Mouse (Mus musculus): ENCODE measurements at regions not wholly inside any gene's neighbourhood (a gene's known extent, or its start where the extent isn't known, plus 50 kb on each side); places are given as distances from the start of the nearest gene placed in this dataset.

- DNase-seq (ENCODE audit: low read depth, low spot score) (no peak), ATAC-seq (no peak)
- CTCF ChIA-PET: no interaction called here
- in situ Hi-C loops (cut with MboI; ENCODE audit: low pct_unique_long_range_greater_than_20kb): no loop called here
- POLR2A ChIA-PET: no interaction called here
- no peaks in the 10 kb centered on the region for H3K27me3 ChIP-seq
- TF ChIP-seq CTCF (IDR thresholded peaks at IDR 0.05): no peak
These were observed 67.4 kb downstream of the Avpr1a start for GRCm38 (mm10) chr10:122515698-122516097.

- no peaks in the 10 kb centered on the region for H3K27me3 ChIP-seq
- no peak for DNase-seq (ENCODE audit: low read depth, low spot score)
- POLR2A ChIA-PET: no interaction called here
- TF ChIP-seq CTCF (IDR thresholded peaks at IDR 0.05): no peak
- in situ Hi-C loops (cut with MboI; ENCODE audit: low pct_unique_long_range_greater_than_20kb): no loop called here
- no peak for ATAC-seq
- CTCF ChIA-PET: no interaction called here
These were observed 71.0 kb downstream of the Avpr1a start for GRCm38 (mm10) chr10:122519274-122519790.

DNA sequence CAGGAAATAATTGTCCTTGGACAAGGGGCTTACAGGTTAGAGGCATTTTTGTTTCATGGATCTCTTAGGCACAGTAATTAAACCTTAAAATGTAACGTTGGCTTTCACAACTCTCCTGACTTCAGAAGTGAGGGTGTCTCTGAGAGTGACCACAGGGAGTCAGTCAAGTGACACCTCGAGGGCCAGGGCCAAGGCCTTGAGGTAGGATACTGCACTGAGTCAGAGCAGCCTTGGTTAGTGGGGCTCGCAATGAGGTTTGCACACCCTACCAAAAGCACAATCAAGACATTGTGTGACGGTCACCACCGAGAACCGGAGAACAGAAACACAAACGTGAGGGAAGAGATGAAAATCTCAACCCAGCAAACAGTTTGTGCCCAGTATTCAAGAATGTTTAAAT, 71.7 kb downstream of the Avpr1a start:
- POLR2A ChIA-PET: no interaction called here
- in situ Hi-C loops (cut with MboI; ENCODE audit: low pct_unique_long_range_greater_than_20kb): loop anchor here (10.0 kb wide), 1 partner anchor 65 kb away; no protein-coding TSS in a partner anchor
- CTCF ChIA-PET: no interaction called here
- DNase-seq (ENCODE audit: low read depth, low spot score) (no peak), ATAC-seq (no peak)
- TF ChIP-seq CTCF (IDR thresholded peaks at IDR 0.05): no peak
- H3K27me3 ChIP-seq: no peaks in the 10 kb centered on the region

GRCm38 (mm10) chr10:122522631-122523030, 74.3 kb downstream of the Avpr1a start:
- no peak for DNase-seq (ENCODE audit: low read depth, low spot score)
- in situ Hi-C loops (cut with MboI; ENCODE audit: low pct_unique_long_range_greater_than_20kb): loop anchor here (10.0 kb wide), 1 partner anchor 68 kb away; no protein-coding TSS in a partner anchor
- POLR2A ChIA-PET: interaction anchor here (0.7 kb wide), 1 partner anchor 343 kb away, joined by 3 read pairs; no protein-coding TSS in a partner anchor
- ATAC-seq: peak; percentile 94
- TF ChIP-seq CTCF (IDR thresholded peaks at IDR 0.05): peak; percentile 37
- no peaks in the 10 kb centered on the region for H3K27me3 ChIP-seq
- CTCF ChIA-PET: interaction anchor here (1.3 kb wide), 1 partner anchor 417 kb away, joined by 3 read pairs; no protein-coding TSS in a partner anchor

DNA sequence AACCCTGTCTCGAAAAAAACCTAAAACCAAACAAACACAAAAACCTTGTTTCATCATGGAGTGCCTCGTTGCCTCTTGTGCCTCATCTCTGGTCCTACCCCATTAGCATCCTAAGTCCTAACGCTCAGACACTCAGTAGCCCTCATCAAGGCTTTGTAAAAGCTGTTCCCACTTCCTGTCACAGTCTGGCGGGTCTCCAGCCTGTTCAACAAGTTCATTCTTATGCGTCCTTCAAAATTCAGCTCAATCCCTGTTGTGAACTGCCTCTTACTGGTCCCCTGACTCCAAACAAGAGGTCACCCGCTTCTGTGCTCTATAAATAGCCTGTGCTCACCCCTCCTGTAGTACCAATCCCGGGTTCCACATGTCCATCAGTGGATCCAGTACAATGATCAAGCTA, 77.1 kb downstream of the Avpr1a start:
- DNase-seq (ENCODE audit: low read depth, low spot score): no peak
- TF ChIP-seq CTCF (IDR thresholded peaks at IDR 0.05): no peak
- ChIA-PET POLR2A (no interaction called here), CTCF (interaction anchor here (0.8 to 3.7 kb wide), 6 partner anchors 53 to 432 kb away, joined by 3 to 15 read pairs (median 6); no protein-coding TSS in a partner anchor)
- no peaks in the 10 kb centered on the region for H3K27me3 ChIP-seq
- in situ Hi-C loops (cut with MboI; ENCODE audit: low pct_unique_long_range_greater_than_20kb): loop anchor here (5.0 to 25.0 kb wide), 5 partner anchors 71 to 838 kb away; no protein-coding TSS in a partner anchor
- no peak for ATAC-seq

DNA sequence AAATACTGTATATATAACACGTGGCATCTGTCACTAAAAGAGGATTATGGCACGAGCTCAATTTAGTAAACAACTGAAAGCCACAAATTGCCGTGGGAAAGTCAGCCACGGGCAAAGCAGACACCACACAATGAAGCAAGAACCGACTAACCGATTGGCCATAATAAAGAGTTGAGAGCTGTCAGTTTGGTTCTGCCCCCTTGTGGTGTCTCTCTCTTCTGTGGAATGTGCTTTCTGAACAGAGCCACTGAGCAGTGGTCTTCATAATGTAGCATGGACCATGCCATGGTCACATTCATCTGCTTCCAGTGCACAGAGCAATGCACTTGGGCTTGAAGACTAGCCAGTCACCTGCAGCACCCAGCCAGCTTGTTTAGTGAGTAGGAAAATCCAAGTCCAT, 77.5 kb downstream of the Avpr1a start:
- no peaks in the 10 kb centered on the region for H3K27me3 ChIP-seq
- DNase-seq (ENCODE audit: low read depth, low spot score): no peak
- peak; percentile 37 for TF ChIP-seq CTCF (IDR thresholded peaks at IDR 0.05)
- ChIA-PET POLR2A (no interaction called here), CTCF (interaction anchor here (1.0 to 3.7 kb wide), 5 partner anchors 53 to 433 kb away, joined by 3 to 15 read pairs (median 6); no protein-coding TSS in a partner anchor)
- in situ Hi-C loops (cut with MboI; ENCODE audit: low pct_unique_long_range_greater_than_20kb): loop anchor here (5.0 to 25.0 kb wide), 5 partner anchors 71 to 839 kb away; no protein-coding TSS in a partner anchor
- ATAC-seq: no peak

GRCm38 (mm10) chr10:122528222-122528621, 79.9 kb downstream of the Avpr1a start:
- CTCF ChIA-PET: interaction anchor here (3.7 kb wide), 1 partner anchor 422 kb away, joined by 15 read pairs; no protein-coding TSS in a partner anchor
- no peak for TF ChIP-seq CTCF (IDR thresholded peaks at IDR 0.05)

DNA sequence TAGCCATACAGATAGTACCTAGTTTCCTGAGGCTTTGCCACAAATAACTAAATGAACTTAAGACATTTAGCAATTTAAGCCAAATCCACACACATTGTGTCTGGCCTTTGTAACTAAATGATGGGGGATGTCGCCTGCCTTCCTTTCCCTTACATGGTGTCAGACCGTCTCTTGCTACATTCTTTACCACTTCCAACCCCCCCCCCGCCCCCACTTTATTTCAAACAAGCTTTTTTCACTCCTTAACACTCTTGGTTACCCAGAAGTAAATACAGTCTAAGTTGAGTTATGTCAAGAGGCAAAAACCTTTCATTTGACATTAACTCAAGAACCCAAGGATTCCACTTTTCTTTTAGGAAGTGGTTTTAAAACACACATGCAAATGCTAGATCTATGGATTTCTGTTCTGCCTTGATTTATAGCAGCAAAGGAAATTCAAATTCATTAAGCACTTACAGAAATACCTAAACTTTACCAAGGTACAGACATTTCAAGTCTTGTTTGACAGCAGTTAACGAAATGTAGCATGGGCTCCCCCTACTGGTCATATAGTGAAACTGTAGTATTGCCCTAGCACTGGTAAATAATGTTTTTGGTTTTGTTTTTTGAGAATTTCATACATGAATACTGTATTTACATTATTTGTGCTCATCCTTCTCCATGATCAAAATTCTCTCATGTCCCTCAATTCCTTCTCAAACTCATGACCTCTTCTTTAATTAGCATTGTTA, 80.8 kb downstream of the Avpr1a start:
- ChIA-PET CTCF (interaction anchor here (2.6 to 3.7 kb wide), 3 partner anchors 346 to 424 kb away, joined by 7 to 15 read pairs (median 14); no protein-coding TSS in a partner anchor), POLR2A (no interaction called here)
- DNase-seq (ENCODE audit: low read depth, low spot score) (no peak), ATAC-seq (no peak)
- peak; percentile 61 for TF ChIP-seq CTCF (IDR thresholded peaks at IDR 0.05)
- H3K27me3 ChIP-seq: peaks cover 13% of the 10 kb centered on the region
- in situ Hi-C loops (cut with MboI; ENCODE audit: low pct_unique_long_range_greater_than_20kb): loop anchor here (5.0 to 25.0 kb wide), 5 partner anchors 74 to 842 kb away; no protein-coding TSS in a partner anchor

More at GRCm38 (mm10) chr10:122528222-122528621, 79.9 kb downstream of the Avpr1a start:
- DNase-seq (ENCODE audit: low read depth, low spot score): no peak
- POLR2A ChIA-PET: no interaction called here
- in situ Hi-C loops (cut with MboI; ENCODE audit: low pct_unique_long_range_greater_than_20kb): loop anchor here (5.0 to 25.0 kb wide), 5 partner anchors 73 to 841 kb away; no protein-coding TSS in a partner anchor
- ATAC-seq: no peak
- H3K27me3 ChIP-seq: peaks cover 8% of the 10 kb centered on the region

GRCm38 (mm10) chr10:122534714-122535113, 86.4 kb downstream of the Avpr1a start:
- DNase-seq (ENCODE audit: low read depth, low spot score): no peak
- peaks cover 13% of the 10 kb centered on the region for H3K27me3 ChIP-seq
- ChIA-PET POLR2A (no interaction called here), CTCF (no interaction called here)
- in situ Hi-C loops (cut with MboI; ENCODE audit: low pct_unique_long_range_greater_than_20kb): loop anchor here (25.0 kb wide), 1 partner anchor 847 kb away; no protein-coding TSS in a partner anchor
- no peak for ATAC-seq
- no peak for TF ChIP-seq CTCF (IDR thresholded peaks at IDR 0.05)

- ChIA-PET CTCF (no interaction called here), POLR2A (no interaction called here)
- in situ Hi-C loops (cut with MboI; ENCODE audit: low pct_unique_long_range_greater_than_20kb): loop anchor here (25.0 kb wide), 1 partner anchor 848 kb away; no protein-coding TSS in a partner anchor
- ATAC-seq (no peak), DNase-seq (ENCODE audit: low read depth, low spot score) (no peak)
- H3K27me3 ChIP-seq: peaks cover 13% of the 10 kb centered on the region
- TF ChIP-seq CTCF (IDR thresholded peaks at IDR 0.05): no peak
These were observed 86.8 kb downstream of the Avpr1a start for GRCm38 (mm10) chr10:122535137-122535536.

GRCm38 (mm10) chr10:122539655-122540054, 91.4 kb downstream of the Avpr1a start:
- CTCF ChIA-PET: no interaction called here
- no peak for TF ChIP-seq CTCF (IDR thresholded peaks at IDR 0.05)
- H3K27me3 ChIP-seq: peaks cover 9% of the 10 kb centered on the region
- in situ Hi-C loops (cut with MboI; ENCODE audit: low pct_unique_long_range_greater_than_20kb): loop anchor here (25.0 kb wide), 1 partner anchor 852 kb away; no protein-coding TSS in a partner anchor
- POLR2A ChIA-PET: no interaction called here
- no peak for ATAC-seq
- DNase-seq (ENCODE audit: low read depth, low spot score): no peak
